Mouse (Mus musculus) C2C12 (cell line): ENCODE results near the gene Elovl6.

Experiments used
- CEBPB ChIP-seq: IDR thresholded peaks from one replicate; pipeline ENCODE4 v1.6.1; 2011; ENCODE audit warnings: low read depth, mild to moderate bottlenecking, control low read depth, moderate library complexity
- CTCF ChIP-seq: IDR thresholded peaks from one replicate; pipeline ENCODE4 v1.5.1; 2011; ENCODE audit not compliant: control insufficient read depth, insufficient read depth, insufficient read length
- FOSL1 ChIP-seq: IDR thresholded peaks from one replicate; pipeline ENCODE4 v1.8.0; 2011; ENCODE audit warnings: mild to moderate bottlenecking, low read length; ENCODE audit not compliant: poor library complexity, insufficient read depth, severe bottlenecking
- MAX ChIP-seq: IDR thresholded peaks from one replicate; pipeline ENCODE4 v1.6.1; 2011; ENCODE audit warnings: mild to moderate bottlenecking, control low read depth
- MYOD1 ChIP-seq: IDR thresholded peaks from one replicate; pipeline ENCODE4 v1.6.1; 2011; ENCODE audit warnings: low read depth; ENCODE audit not compliant: control insufficient read depth, insufficient read length
- MYOG ChIP-seq: IDR thresholded peaks from one replicate; pipeline ENCODE4 v1.6.1; 2011; ENCODE audit not compliant: control insufficient read depth, insufficient read length; ENCODE audit errors: extremely low read depth
- USF1 ChIP-seq: IDR thresholded peaks from one replicate; pipeline ENCODE4 v1.6.1; 2011; ENCODE audit warnings: low read depth, mild to moderate bottlenecking, control low read depth, moderate library complexity

GRCm38 (mm10) chr3:129611626-129612025 is 79.5 kb downstream of the Elovl6 start:
- no peak for TF ChIP-seq CTCF
- TF ChIP-seq USF1 = no peak
- TF ChIP-seq CEBPB = no peak
- TF ChIP-seq MAX = no peak
- no peak for TF ChIP-seq MYOD1
- TF ChIP-seq MYOG = no peak
- no peak for TF ChIP-seq FOSL1
